Mouse (Mus musculus): ENCODE measurements at regions not wholly inside any gene's neighbourhood (a gene's known extent, or its start where the extent isn't known, plus 50 kb on each side); places are given as distances from the start of the nearest gene placed in this dataset.
A peak's percentile ranks its signal among the peaks of the same experiment; 100 is the strongest.

DNA sequence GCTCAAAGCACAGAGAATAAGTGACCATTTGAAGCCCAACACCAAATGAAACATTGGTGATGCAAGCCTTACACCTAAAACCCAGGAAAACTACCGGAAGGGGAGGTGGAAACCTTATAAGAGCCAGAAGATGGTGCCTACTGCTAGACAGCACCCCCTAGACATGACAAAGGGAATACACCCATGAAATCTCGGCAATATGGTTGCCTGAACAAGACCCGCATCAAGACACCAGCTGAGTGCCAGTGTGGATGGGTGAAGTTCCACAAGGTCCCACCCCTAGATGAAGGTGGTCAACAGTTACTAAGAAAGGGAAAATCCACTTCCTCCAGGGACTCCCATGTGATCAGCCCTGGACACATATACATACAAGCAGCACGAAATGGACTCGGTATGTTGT lies 64.2 kb upstream of the Paip1 start:
- no peak for DNase-seq

DNA sequence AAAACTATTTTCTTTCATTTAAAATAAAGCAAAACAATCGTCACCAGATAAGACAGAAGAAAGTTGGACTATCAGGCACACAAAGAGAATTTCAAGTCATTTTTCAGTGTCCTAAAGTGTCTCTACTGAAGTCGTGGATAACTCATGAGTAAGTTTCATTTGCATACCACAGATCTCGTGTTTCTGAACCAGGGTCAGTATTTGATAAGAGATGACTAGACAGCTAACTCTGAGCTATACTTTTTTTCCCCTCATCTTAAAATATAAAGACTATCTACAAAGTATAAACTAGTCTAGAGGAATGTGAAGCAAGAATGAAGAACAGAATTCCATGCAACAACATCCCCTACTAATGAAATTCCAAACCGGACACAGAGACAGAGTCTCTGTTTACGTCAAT lies 60.9 kb upstream of the Paip1 start:
- DNase-seq: no peak

DNA sequence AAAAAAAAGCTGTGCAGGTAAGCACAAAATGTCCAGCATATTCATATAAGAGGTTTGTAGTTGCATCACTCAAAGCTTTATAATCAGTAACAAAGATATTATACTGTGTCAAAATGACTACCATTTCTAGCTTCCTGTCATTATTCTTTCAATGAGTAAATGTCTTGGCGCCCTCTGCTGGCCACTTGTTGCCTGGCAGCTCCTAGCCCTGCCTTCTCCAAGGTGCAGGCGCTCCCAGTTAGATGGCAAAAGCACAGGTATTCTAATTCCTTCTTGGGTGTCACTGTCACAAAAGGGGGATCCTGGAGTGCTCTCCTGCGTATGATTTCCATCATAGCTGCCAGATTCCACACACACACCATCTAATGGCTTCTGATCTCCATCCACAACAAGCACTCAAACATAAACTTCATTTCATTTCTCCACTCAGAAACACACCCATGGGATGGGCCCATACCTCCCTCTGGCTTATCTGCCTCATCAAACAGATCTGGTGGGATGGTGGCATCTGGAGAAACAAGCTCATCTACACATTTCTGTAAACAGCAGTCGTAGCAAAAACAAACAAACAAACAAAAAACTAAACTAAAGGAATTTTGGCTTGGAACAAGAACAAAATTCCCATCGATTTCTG lies 49.9 kb upstream of the Paip1 start:
- peak; percentile 50 to 89 for DNase-seq

Small RNA genes lying in the stretch of these regions (microRNA-seq; reads per million reads assigned to microRNA genes)
- gene Gm44488: 0 reads per million in 2 experiments
